Mouse (Mus musculus) 3T3-L1 (cell line): ENCODE measurements around the gene Dcakd.
A peak's percentile ranks its signal among the peaks of the same experiment; 100 is the strongest.
"Not testable (repeated sequence)": the region's sequence is repeated elsewhere in the genome, so short reads cannot be mapped to it uniquely, and the experiment has no call there.

ENCODE experiments used
- DNase-seq: peaks from one replicate; pipeline ENCODE4 v3.0.0-alpha.2; 2015; ENCODE audit warnings: low read depth, low spot score

Gene Dcakd

DNA sequence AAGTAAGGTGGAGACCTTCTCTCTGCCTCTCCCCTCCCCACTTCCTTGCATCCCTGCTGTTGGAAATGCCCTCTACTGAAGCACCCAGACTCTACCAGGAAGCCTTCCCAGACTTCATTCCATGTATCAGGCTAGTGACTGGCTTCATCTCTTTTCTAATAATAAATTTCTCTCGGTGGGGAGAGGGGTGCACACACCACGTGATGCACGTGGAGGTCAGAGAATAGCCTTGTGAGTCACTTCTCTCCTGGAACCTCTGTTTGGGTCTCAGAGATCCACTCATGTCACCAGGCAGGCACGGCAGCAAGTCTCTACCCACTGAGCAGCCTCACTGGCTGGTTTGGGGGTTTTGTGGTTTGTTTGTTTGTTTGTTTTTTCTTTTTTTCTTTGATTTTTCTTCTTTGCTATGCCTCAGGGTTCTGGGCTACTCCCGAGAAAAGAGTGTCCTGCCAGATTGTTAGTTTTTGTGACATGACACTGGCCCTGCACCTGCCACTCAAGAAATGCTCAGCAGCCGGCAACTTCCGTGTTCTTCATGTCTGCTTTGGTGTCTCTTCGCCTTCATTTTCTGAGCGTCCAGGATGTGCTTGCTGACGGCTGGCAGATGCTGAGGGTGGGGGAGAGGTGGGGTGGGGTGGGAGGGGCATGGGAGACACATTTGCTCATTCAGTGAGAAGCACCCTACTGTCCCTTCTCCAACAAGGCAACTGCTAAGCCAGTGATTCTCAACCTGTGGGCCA is 46.8 kb downstream of the Dcakd start:
- no peak for DNase-seq

DNA sequence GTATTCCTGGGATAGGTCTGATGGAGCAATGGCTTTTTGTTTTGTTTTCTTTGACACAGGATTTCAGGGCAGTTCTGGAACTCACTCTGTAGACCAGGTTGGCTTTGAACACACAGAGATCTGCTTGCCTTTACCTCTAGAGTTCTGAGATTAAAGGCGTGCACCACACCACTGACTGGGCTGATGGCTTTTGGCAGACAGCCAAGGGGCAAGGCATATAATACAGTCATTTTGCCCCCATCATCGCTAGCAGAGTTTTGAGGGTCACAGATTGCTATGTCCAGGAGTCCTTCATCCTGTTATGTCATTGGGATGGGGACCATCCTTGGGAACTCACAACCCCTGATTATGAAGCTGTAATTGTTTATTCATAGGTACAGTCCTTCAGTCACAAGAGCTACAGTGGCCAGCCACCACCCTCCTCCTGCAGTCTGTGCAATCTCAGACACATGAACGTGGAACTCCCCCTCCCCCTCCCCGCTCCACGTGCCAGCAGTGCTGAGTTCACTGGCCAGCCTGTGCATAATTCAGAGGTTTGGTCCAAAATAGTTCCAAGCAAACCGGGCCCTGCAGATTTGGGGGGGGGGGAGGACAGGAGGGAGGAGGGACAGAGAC is 50.0 kb downstream of the Dcakd start:
- no peak for DNase-seq

DNA sequence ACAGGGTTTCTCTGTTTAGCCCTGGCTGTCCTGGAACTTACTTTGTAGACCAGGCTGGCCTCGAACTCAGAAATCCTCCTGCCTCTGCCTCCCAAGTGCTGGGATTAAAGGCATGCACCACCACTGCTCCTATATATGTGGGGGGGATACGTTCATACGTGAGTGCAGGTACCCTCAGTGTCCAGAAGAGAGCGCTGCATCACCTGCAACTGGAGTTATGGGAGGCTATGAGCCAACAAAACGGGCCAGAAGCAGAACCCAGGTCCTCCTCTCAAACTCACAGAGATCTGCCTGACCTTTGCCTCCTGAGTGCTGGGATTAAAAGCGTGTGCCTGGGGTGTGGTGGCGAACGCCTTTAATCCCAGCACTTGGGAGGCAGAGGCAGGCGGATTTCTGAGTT is 52.2 kb downstream of the Dcakd start:
- DNase-seq, result not testable (repeated sequence)

DNA sequence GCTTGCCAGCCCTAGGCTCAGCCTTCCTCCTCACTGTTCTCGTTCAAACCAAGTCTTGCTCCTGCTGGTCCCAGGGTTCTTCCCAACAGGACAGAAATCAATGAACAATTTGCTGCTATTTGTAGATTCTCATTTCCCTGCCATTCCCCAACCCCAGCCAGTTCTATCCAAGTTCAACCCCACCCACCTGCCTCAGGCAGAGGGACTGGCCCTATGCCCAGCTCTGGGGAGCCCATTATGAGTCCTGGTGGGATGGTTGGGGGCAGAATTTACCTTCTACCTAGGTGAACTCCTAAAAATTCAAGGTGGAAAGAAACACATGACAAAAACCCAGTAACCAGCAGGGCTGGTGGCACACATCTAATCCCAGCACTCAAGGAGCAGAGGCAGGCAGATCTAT is 55.8 kb downstream of the Dcakd start:
- DNase-seq, result no peak

DNA sequence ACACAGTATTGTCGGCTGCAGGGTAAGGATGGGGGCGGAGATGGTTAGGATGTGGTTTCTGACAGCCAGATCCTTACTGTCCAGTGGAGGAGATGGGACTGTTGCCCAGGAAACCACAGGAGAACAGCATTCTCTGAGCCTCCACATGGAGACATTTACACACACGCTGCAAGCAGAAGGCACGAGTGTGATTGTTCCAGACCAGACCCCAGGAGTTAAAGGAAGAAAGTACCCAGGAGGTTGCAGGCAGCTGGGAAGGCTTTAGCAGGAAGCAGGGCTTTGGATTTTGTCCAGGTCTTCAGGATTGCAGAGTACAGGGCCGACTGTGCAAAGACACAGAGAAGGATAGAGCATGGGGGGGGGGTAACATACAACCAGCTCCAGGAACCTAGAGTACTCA is 56.5 kb downstream of the Dcakd start:
- DNase-seq, result peak; percentile 53

DNA sequence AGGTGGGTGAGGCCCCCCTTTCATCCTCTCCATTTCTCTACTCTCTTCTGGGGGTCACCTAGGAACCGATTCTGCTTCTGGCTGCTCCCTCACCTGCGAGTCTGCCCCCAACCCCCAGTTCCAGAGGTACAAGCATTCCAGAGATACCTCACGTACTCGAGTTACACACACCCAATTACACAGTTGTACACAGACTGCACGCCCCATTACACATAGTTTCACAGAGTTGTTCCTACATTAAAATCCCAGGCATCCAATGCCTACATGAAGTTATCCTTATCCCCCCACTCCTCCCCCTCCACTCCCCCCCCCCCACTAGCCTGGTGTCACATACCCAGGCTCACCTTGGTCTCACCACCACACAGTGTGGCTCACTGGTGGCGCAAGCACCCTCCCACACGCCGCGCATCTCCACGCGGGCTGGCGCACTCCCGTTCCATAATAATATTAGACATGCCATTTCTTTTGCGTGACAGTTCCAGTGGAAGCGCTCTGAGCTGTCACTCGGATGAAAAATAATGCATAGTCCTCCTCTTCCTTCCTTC is 63.5 kb downstream of the Dcakd start:
- DNase-seq, result no peak

DNA sequence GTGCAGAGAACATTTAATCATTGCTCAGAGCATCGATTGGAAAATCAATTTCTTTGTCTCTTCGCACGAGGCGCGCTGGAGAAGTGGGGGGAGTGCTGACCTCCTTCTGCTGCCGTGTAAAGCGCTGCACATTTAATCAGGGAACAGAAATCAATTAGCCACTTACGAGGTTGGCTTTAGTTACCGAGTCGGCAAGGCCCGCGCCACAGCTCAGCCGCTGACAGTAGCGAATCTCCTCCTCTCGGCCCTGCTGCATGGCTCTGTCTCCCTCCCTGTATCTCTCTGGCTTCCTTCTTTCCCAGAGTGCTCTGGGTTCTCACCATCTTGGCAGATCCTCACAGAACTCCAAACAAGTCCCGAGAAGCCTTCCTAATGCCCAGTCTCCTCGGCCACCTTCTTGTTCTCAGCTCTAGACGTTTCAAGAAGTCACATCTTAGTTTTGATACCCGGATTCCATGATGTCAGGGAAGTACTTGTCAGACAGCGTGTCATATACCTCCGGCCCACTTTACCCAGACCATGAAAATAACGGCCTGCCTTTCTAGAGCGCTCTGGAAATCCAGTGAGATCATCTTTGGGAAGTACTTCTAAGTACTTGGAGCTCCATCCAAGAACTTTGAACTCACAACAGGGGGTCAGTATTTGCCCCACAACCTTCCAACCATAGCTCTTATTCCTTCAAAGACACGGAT is 64.1 kb downstream of the Dcakd start:
- no peak for DNase-seq

DNA sequence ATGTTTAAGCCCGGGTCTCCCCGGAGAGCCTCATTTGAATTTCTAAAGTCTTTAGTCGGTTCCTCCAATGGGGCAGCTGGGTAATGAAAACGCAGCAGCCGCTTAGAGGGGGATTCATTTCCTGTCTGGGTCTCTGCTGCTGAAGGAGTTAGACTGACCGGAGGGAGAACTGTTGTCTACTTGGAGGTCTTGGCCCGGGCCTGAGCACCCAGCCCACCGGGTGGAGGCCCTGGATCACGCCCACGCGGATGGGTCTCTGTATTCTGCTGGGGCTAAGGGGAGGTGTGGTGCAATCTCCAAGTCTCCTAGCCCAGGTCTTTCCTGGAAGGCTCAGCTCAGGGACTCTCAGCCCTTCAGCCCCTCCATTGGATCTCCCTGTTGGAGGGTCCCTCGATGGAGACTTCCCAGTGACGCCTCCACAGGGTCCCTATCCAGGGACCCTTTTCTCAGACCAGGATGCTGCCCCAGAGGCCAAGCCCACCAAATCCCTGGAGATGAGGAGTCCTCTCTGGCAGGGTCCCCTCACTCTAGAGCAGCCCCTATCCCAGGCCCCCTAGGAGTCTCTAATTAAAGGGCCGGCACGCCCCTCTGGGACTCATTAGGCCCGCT is 64.8 kb downstream of the Dcakd start:
- DNase-seq, result no peak

DNA sequence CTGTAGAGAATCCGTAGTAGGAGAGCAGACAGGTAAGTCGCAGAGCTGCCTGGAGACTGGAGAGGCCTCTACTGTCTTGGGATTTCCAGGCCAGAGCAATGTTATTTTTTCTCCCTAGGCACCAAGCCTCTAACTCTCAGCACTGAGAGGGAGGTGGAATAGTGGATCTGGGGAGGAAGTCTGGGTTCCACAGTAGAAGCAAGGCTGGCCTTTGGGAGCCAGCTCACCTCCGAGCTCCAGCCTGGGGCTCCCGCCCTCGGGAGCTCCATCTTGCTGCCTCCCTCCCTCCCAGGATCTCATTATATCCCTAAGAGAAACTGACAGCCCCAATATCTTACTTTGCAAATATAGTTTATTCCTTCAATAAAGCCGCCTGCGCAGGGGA is 65.3 kb downstream of the Dcakd start:
- no peak for DNase-seq

DNA sequence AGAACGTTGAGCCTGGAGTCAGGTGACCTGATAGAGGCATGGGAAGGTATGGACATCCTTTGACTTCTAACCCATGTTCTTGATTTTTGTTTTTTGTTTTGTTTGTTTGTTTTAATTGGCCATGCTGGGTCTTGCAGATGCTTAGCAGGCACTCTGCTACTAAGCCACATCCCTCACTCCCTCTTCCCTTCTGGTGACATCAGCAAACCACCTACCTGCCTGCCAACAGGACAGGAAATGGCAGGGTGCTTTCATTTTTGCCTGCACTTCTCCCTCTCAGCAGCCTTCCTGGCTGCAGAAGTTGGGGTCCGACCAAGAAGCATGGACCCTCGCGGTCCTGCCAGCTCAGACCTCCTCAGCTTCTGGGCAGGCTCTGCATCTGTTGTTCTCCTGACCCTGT is 67.1 kb downstream of the Dcakd start:
- no peak for DNase-seq

DNA sequence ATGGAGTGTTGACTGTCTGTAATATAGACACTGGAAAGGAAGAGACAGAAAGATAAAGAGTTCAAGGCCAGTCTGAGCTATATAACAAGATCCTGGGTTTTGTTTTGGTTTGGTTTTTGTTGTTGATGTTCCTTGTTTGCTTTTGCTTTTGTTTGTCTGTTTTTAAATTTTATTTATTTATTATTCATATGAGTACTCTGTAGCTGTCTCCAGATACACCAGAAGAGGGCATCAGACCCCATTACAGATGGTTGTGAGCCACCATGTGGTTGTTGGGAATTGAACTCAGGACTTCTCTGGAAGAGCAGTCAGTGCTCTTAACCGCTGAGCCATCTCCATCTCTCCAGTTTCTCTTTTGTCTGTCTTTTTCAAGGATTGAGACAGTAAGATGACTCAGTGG is 69.3 kb downstream of the Dcakd start:
- DNase-seq, result peak; percentile 18

DNA sequence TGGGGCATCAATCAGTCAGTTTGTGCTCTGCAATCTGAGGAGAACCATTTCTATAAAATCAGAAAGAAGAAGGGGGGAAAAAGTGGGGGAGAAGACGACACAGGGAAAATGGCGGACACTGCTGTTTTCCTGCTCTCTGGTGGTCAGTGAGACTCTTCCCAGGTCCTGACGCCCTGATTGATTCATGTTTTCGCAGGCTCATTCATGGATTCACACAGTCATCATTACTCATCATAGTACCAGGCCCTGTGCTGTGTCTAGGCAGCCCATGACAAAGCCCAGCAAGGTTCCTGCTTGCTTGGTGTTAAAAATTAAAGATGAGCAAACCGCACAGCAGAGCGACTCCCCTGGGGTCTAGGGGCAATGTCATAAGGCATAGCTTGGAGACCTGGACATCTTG is 69.7 kb downstream of the Dcakd start:
- peak; percentile 69 for DNase-seq

DNA sequence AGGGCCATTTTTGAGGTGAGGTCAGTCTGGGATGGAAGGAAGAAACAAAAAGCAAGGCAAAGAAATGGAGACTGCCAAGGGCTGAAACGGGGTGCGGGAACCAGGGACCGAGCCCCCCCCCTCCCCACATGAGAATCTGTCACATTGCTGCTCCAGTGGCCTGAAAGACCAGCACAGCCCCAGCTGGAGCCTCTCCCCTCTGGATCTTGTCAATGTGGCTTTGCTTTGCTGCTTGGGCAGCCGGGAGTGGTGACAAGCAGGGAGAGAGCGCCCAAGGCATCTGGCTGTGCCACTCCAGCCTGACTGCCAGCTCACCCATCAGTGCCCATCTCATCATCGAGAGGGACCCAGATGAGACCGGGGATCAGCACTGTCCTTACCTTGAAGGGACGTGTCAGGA is 70.4 kb downstream of the Dcakd start:
- no peak for DNase-seq

DNA sequence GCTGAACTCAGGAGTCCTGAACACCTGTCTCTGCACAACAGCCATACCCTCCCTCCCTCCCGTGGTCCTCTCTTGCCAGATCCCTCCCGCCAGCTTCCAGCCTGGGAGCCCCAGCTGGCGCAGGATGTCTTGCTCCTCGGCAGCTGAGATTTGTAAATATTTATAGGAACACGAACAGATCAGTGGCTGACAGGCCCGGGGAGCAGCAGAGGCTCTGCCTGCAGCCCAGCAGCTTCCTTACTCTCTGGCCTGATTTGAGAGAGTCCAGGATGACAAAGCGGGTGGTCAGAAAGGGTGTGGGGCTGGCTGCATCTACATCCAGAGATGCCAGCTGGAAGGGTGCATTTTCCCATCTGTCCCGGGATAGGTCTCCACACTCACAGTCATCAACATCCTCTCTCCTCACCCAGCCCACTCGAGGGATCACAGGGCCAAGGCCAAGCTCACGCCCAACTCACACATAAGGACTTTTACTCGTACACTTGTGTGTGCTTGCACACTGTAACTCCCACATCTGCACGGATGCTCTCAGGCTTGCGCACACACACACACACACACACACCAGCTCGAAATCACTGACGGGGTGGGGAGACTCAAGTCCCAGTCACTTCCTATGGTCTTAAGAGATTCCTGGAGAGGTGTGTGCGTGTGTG is 71.0 kb downstream of the Dcakd start:
- DNase-seq, result no peak

DNA sequence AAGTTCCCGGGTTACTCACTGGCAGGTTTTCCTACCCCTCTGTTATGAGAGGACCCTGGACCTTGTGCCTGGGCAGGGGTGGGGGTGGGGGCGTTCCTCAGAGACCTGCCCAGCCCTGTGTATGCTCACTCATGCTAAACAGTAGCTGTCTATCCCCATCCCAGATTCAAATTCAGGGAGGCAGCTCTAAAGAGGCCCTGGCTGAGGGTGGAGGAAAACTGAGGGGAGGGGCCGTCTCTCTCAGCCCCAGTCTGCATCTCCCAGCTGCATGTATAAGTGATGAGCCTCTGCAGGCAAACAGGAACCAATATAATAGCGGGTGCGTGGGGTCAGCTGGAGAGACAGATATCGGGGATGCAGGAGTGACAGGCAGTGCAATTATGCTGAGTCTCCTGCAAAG is 75.2 kb downstream of the Dcakd start:
- no peak for DNase-seq

DNA sequence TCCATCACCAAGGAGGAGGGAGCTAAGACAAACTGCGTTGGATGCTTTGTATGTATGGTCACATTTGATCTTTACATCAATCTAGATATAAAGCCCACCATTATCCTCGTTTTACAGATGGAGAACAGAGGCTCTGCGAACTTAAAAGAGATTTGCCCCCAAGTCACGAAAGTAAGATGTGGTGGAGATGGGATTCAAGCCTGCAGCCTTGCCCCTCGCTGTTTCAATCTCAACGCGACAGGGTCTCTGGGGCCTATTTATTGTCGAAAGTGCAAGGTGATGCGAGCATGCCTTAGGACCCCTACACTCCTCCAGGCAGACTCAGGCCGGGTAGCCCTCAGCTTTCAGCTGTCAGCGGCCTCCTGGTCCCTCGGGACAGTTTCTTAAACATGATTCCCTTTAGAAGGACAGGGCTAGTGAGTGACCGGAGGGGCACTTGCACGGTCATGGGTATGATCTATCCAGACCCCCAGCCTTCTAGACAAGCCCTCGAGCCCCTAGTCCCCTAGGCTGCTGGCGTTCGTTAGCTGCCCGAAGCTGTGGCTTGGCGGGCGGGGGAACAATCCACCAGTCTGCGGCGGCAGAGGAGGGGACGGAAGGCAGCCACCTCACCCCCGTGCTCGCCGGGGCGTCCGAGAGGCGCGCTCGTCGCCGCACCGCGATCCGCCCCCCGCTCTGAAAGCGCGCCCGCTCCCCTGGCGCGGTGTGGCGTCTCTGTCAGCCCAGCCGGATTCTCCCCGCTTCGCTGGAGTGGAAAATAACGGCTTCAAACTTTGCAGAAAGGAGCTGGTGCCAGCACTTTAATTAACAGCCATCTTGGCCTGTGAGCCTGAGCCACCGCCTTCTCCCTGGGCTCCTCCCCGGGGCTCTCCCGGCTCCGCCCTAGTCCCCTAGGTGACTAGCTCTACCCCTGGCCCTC is 79.8 kb downstream of the Dcakd start:
- DNase-seq, result no peak

DNA sequence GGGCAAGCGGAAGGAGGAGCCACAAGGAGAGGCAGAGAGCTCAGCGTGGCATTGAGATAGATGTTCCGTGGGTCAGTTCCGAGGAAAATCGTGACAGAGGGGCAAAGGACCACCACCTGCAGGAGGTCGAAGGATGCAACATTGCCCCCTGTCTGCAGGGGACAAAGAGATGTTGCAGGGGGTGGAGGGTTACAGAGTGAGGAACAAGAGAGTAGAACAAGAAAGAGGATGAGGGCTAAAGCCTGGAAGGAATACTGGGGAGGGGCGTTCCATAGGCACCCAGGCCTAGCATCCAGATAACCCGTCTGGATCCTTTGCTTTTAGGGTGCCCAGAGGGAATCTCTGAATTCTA is 81.2 kb downstream of the Dcakd start:
- DNase-seq, result no peak

DNA sequence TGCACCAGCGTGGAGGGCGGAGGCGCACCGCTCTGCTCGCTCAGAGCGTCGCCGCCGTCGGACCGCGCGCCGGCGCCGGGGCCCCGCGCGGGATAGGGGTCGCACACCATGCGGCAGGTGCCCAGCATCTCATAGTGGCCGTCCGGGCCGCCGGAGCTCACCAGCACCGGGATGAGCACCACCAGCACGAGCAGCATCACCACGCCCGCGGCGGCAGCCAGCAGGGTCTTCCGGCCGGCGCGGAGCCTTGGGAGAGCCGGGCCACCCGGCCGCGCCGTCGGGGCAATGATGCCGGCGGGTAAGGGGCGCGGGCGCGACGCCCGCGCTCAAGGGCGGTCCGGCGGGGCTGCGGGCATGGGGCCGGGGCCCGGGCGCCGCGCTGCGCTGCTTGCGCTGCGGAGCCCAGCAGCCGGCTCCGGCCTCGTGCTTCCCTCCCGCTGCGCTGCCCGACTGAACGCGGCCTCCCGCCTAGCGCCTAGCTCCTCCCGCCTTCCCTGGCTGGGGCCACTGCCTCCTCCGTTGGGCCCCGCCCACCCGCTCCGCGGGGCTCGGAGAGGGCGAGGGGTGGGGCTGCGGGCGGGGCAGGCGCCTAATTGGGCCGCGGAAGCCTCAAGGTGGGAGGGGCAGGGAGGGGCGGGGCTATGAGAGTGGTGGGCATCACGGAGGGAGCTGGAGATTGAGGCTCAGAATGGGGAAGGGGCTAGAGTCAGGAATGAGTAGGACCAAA is 81.7 kb downstream of the Dcakd start, which contains the start of gene C1ql1:
C1ql1 (minus strand) TSS at position 424 of the 727 bp plus-strand sequence.
- DNase-seq, result no peak

DNA sequence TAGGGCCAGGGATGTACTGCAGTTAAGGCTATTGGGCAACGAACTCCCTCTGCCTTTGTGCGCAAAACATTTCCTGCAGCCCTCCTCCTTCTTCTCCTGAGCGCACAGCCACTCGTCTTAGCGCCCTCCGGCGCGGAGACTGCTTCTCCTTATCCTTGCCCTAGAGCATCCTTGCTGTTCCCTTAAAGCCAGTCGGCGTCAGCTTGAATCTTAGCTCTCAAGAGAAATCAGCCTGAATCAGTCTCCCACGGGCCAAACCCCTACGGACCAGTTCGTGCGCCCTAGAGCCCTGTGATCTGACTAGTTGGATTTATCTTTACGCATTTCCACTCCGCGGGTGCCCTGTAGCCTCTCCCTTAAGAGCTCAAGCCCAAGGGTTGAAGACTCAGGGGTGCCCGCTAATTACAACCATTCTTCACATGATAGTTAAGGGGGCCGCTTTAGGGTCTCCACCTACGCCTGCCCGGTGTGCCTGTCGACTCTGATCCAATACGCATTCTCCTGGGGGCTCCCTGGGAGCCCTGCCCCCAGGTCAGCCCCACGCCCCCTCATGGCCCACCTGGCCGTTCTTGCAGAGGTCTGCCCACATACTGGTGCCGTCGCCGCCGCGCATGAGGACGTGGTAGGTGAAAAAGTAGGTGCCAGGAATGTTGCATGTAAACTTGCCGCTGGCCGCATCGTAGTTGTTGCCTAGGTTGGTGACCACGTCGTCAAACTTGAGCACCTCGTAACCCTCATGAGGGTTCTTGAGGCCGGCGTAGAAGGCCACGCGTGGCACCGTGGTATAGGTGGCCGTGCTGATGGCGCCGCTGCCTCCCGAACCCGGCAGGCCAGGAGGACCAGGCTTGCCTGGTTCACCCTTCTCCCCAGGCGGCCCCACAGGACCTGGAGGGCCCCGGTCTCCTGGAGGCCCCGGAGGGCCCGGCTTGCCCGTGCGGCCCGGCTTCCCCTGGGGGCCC is 82.5 kb downstream of the Dcakd start:
- DNase-seq, result no peak
